Mouse (Mus musculus) liver, postnatal 0 days (tissue): ENCODE results near the gene Arhgap1.

Experiments used
- CTCF ChIP-seq: sonication (generic); IDR thresholded peaks from 2 replicates; pipeline ENCODE4 v1.5.1; 2016; ENCODE audit warnings: antibody characterized with exemption, low read depth
- EP300 ChIP-seq: IDR thresholded peaks from 2 replicates; pipeline ENCODE4 v1.6.1; 2016; ENCODE audit warnings: antibody characterized with exemption, low read depth, mild to moderate bottlenecking

DNA sequence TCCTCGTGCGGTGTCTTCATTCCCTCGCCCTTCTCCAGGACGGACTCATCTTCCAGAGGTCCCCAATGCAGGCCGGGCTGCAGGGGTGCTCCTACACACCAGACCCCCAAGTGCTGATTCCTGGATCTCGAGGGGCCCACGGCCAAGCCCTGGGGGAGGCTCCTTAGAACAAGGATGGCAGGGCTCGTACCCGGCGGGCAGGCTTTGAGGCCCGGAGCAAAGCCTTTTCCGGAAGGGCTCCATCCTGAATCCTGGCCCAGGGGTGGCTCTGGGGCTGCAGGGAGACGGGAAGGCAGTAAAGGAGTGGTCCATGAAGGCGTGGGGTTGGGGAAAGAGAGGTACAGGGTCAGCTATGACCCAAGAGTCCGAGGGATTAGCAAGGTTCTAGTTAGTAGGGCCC is 508 bp upstream of the Arhgap1 start:
- TF ChIP-seq EP300 (no peak), CTCF (no peak)
